Mouse (Mus musculus) activated CD4-positive, CD25-positive, alpha-beta regulatory T cell, adult 4 months (primary cell): ENCODE measurements around the gene Add1. TPM values are rescaled to one million over a fixed set of nuclear protein-coding genes. Genes with fewer than 3 reads are reported as not detected.

Experiments used
- polyA plus RNA-seq, 2 experiments: library from polyadenylated mRNA; unstranded; fragments of 100-300 nt; shearing (Covaris generic); gene quantifications; one replicate each; pipeline ENCODE4 v1.2.1; 2017

Gene Add1
- polyA plus RNA-seq, 2 experiments from 2014 or later: 98.4 to 118 TPM

Other genes starting within 250 kb of the Add1 start
- gene Rnf4, start 237.4 kb upstream of the Add1 start, polyA plus RNA-seq: 100 to 1,000 TPM; 108 TPM
- 10 to 100 TPM; 12.5 to 13.3 TPM for gene Fam193a, start 203.7 kb upstream of the Add1 start, polyA plus RNA-seq
- gene Tnip2, start 59.7 kb upstream of the Add1 start, polyA plus RNA-seq: 10 to 100 TPM; 23.4 to 24.8 TPM
- 1 to 10 TPM; 4.0 to 9.6 TPM for gene Sh3bp2, start 47.8 kb upstream of the Add1 start, polyA plus RNA-seq
- 10 to 100 TPM; 70.0 to 77.6 TPM for gene Mfsd10, start 63.5 kb downstream of the Add1 start, polyA plus RNA-seq
- gene Nop14, start 86.5 kb downstream of the Add1 start, polyA plus RNA-seq: 10 to 100 TPM; 22.4 to 26.0 TPM
- 1 to 10 TPM; 4.3 to 6.2 TPM for gene Grk4, start 86.7 kb downstream of the Add1 start, polyA plus RNA-seq
- 10 to 100 TPM; 12.7 to 17.9 TPM for gene Htt, start 188.1 kb downstream of the Add1 start, polyA plus RNA-seq